Mouse (Mus musculus) forelimb bud, embryonic 11.5 days (tissue): ENCODE data around the gene Zcchc17.

ENCODE experiments used
- DNase-seq: peaks from one replicate; pipeline ENCODE4 v3.0.0-alpha.2; 2012; ENCODE audit warnings: low read depth, low spot score

The Zcchc17 gene

GRCm38 (mm10) chr4:130286531-130286930, 73.2 kb downstream of the Zcchc17 start:
- no peak for DNase-seq

- DNase-seq: no peak
Observed at GRCm38 (mm10) chr4:130283826-130284225, 75.9 kb downstream of the Zcchc17 start.

- DNase-seq: no peak
Observed at GRCm38 (mm10) chr4:130282856-130283255, 76.9 kb downstream of the Zcchc17 start.

DNA sequence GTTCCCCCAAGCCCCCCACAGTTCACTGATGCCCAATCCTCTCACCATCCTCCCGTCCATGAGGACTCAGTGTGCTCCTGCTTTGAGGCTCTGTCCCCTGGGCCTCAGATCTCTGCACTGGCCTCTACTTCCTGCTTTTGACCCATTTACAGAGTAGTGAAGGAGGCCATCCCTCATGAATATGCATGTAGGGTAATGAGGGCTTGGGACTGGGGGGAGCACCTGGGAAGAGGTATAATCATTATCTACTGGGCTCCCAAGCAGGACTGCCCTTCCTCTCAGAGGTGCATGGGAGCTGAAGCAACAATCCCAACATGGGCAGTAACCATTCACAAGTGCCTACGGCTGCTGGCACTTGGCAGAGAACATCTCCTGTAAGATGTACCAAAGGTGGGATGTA, 80.6 kb downstream of the Zcchc17 start, which contains the start of gene Serinc2:
Serinc2 (minus strand) TSS at position 101 of the 400 bp plus-strand sequence.
- DNase-seq: no peak

- DNase-seq: no peak
Observed at GRCm38 (mm10) chr4:130276573-130277176, 83.1 kb downstream of the Zcchc17 start.

- no peak for DNase-seq
Observed at GRCm38 (mm10) chr4:130275823-130276105, 84.0 kb downstream of the Zcchc17 start.

- DNase-seq: peak; percentile 44
Observed at GRCm38 (mm10) chr4:130275016-130275822, 84.5 kb downstream of the Zcchc17 start.

- peak; percentile 70 for DNase-seq
Observed at GRCm38 (mm10) chr4:130274346-130275015, 85.3 kb downstream of the Zcchc17 start.

DNA sequence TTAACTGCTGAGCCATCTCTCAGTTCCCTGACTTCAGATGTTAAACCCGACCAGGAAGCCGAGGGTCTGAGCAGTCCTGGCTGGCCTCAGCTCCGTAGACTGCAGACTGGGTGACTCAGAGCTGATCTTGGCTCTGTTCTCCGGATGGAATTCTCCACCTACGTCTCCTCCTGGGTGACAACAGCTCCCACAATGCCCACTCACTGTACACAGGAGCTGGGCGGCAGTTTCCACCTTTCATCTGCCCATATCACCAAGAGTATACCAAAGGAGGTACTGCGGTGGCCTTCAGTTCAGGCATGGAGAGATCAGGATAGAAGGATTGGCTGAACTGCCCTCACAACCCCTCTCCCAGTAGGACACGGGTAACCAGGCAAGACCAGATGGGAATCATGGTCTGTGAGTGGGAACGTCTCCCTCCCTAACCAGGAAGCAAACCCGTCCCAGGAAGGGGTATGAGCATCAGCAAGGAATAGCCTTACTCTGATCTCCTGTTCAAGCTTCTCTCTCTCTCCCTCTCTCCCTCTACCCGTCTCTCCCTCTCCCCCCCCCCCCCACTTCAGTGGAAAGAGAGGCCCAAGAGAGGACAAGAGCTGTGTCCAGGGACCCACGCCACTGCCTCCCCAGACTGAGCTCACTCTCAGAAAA, 85.9 kb downstream of the Zcchc17 start:
- DNase-seq: no peak

DNA sequence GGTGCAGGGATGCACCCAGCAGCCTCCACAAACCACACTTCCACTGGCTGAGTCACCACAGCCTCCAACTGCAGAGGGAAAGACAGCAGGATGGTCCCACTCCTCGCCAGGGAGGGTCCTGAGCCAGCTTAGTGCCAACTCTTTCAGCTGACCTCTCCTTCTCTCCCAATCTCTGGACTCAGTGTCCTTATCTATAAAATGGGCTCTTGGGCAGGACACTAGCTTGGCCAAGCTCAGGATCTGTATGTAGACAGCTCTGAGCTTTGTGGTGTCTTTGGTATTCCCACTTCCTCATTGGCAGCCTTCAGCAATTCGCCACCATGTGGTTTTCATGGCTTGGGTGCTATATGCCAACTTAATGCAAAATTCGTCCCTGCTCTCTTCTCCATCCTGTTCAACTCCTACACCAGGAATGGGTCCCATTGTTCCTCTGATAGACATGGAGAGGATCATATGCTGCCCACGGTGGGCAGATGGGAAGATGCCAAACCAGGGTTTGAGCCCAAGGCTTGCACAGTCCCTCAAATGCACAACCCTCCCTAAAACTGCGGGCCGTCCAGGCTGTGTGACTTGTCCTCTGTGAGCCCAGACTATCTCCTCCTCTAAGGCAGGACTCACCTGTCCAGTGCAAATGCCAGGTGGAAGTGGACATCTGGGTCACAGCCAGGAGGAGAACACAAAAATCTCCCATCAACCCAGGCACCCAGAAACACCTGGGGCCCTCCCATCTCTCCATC, 89.0 kb downstream of the Zcchc17 start:
- DNase-seq: no peak

- no peak for DNase-seq
Observed at GRCm38 (mm10) chr4:130270089-130270488, 89.7 kb downstream of the Zcchc17 start.

DNA sequence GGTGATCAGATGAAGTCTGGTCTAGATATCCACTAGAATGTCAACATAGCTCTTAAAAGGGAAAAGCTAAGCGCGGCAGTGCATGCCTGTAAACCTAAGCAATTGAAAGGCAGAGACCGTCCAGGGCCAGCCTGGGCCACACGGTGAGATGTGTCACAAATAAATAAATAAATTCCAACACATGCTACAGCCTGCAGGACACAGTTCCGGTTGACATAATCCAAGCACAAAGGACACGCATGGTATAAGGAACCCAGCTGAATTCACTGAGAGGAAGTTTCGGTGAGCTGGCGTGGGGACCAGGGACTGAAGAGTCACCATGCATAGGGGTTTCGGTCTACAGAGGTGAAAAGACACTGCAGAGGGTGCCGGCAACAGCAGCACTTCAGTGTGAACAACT, 91.0 kb downstream of the Zcchc17 start:
- no peak for DNase-seq

- DNase-seq: no peak
Observed at GRCm38 (mm10) chr4:130267069-130267468, 92.7 kb downstream of the Zcchc17 start.

DNA sequence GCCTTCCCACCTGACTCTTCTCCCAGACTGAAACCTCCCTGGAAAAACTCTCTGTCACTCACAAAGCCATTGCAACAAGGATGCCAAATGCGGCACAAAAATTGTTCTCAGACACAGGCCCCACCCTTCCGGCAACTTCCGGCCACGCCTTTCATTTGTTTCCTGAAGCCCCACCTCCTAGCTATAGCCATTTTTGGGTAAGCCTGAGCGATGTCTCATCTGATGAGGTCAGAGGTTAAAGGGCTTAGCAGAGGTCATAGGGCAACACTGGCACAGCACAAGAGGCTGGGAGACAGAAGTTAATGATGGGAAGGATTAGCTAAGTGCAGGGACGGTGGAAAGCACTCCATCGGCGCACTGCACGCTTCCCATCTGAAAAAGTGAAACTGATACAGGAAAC, 93.1 kb downstream of the Zcchc17 start:
- no peak for DNase-seq
